Mouse (Mus musculus) ES-E14 (cell line): ENCODE results near the gene Rgs6.

Source experiments
- CHD2 ChIP-seq: IDR thresholded peaks from 2 replicates; pipeline ENCODE4 v1.6.1; 2014; ENCODE audit warnings: mild to moderate bottlenecking, low read depth, low read length, inconsistent platforms
- MAFK ChIP-seq: IDR thresholded peaks from 2 replicates; pipeline ENCODE4 v1.6.1; 2014; ENCODE audit warnings: mild to moderate bottlenecking, low read depth, low read length, inconsistent platforms; ENCODE audit not compliant: insufficient read depth
- ZNF384 ChIP-seq: IDR thresholded peaks from 2 replicates; pipeline ENCODE4 v1.6.1; 2012; ENCODE audit warnings: low read depth, low read length, inconsistent platforms

- TF ChIP-seq MAFK (no peak), ZNF384 (no peak), CHD2 (no peak)
Measured at GRCm38 (mm10) chr12:82671591-82671990, 83.5 kb downstream of the Rgs6 start.
